Mouse (Mus musculus) cerebellum, adult 9-11 months (tissue): ENCODE measurements around the gene Itgb5.
A peak's percentile ranks its signal among the peaks of the same experiment; 100 is the strongest.

Experiments used
- DNase-seq: peaks from one replicate; pipeline ENCODE4 v3.0.0; 2022

Gene Itgb5

DNA sequence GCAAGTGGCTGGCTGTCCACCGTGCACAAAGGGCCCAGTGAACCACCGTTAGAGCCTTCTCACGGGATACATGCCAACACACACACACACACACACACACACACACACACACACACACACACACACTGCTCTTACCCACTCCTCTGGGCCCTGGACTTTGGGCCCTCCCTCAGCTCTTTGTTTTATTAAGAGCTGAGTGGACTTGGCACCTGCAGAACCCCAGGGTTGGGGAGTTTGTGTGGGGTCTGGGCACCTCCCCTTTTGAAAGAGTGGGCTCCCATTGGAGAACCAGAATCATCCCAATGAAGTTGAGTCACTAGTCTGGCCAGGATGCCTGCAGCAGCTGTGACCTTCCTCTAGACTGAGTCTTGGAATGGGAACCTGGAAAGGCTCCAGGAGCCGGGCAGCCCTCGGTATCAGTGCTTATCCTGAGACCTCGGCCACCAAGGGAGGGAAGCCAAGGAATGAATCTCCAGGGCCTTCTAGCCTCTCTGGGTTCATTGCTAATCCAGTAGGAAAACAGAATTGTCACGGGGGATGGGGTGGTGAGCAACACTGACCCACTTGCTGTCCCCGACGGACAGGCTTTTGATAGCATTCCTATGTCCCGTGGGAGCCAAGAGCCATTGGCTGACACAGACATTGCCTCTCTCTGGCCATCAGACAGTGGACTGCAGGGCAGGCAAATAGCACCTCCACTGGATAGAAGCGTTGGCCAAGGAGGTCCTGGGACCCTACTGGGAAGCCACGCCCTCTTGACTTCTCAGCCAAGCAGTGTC lies 87.2 kb downstream of the Itgb5 start:
- DNase-seq: peak; percentile 73

DNA sequence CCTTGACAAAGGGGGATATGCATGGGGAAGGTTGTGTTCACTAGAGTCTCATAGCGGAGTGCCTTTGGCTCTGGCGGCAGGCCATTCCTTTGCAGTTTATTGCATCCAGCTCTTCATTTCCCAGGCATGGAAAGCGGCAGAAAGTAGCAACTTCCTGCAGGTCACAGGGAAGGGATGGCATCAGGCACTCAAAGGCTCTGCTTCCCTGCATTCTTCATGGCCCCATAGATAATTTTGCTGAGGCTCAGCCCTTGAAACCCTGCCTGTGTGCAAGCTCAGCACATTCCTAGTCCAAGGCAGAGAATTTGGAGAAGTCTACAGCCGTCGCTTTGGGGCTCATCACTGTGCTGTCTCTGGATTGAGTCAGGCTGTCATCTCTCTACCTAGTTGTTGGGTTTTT lies 87.9 kb downstream of the Itgb5 start:
- DNase-seq: no peak

DNA sequence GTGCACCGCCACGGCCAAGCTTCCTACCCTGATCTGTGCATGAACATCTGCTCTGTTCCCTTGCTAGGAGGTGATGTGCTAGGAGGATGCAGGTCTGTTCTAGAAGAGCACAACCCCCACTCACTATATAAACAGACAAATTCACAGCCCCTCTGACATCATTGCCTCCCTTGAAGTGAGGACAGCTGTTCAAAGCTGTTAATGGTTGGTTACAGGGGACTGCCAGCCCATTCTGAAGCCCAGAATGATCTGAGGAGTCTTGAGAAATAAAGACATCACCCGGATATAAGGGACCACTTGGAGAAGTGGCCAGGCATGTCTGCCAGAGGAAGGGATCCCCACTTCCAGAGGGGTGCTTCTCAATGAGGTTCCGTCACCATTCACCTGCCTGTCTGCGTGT lies 88.5 kb downstream of the Itgb5 start:
- DNase-seq: no peak

DNA sequence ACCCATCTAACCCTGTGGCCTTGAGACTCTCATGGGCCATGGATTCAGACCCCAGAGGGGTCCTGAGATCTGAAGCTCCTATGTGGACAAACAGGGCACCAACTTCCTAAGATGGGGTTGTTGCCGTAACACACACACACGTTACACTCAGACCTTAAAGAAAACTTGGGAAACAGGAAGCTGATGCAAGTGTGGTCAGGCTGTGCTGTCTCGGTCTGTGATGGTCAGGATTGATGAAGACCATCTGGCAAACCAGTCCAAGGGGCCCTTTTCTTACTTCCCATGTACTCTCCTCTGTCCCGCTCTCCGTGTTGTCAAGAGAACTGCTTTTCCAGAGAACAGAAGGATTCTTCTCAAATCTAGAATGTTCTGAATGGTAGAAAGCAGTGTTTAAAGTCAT lies 92.0 kb downstream of the Itgb5 start:
- no peak for DNase-seq

DNA sequence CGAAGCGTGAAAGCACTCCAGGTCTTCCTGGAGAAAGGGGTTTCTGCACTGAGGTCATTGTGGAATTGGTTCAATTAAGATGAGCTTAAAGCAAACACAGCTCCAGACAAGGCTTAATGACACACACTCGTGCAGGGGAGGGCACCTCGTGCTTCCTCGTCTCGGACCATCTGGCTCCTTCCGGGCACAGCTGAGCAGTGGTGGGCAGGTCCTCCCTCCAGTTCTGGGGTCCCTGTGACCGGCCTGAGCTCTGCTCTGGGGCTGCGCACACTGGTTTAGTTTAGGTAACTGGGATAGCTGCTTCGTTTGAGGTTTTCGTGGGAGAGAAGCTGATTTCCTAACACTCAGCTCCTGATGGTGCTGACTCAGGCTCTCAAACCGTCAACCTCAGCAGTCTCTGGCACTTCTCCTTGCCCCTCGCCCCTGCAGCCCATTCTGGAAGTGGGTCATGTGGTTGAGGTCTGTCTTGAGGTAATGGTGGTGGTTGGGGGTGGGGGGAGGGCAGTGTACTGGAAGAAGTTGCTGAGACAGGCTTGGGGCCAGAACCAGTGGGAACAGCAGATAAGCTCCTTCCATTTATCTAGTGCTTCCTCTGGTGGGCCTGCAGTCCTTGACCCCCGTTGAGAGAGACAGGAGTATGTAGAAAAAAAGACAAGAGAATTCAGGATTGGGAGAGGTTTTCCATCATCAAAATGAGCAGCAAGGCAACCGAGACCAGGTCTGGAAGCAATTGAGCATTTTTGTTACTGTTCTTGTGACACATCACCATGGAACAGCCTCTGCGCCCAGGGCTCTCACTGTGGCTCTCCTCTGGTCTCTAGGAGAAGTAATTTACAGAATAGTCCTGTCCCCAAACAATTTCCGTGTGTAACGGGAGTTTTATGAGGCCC lies 92.9 kb downstream of the Itgb5 start:
- DNase-seq: no peak

DNA sequence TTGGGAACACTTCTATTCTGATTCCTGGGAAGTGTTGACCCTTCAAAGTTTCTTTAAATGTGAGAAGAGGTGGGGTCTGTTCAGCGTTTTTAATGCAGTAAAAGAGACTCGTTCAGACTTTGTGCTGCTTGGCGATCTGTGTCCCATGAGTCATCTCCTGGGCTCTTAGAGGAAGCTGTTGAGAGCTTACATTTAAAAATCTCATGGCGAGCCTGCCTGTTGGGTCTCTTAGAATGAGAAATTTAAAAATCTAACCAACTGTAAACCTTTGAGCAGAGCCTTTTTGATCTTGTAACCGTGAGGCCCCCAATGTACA lies 93.5 kb downstream of the Itgb5 start:
- no peak for DNase-seq

DNA sequence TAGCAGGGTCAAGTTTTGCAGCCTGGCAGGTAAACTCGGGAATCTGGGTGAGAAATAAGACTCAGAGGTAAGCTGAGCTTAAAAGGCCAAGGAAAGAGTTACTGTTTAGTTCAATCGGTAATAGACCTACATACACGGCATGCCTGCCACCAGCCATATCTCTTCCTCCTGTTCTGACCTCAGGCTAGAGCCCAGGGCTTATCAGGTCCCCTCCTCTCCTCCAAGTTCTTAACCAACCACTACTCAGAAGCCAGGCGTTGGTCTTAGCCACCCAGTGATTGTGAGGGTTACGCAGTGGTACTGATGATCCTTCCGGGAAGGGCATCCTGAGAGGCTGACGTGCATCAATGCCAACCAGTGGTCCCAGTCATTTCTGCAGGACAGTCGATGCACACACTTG lies 94.3 kb downstream of the Itgb5 start:
- DNase-seq: no peak

DNA sequence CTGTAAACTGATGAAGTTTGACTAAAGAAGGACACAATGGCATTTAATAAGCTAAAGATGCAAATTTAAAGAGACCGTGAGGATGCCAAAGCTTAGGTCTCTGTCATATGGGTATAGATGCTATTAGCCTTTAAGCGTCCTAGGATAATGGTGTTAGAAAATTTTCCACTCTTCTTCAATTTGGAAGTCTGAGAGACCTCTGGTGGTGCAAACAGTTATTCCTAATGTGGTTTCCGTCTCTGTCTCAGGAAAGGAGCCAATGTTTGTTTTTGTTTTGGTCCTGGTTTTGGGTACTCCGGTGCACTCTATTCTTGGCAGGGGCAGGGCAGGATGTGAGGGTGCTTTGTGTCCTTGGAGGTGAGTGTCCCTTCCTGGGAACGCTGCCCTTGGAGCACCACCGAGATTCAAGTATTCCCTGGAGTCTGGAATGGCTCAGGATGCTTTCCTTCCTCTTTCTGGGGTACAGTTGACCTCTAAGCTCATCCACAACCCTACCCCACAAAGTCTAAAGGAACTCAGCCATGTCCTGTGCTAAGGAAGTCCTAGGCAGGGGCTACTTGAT lies 97.9 kb downstream of the Itgb5 start:
- DNase-seq: no peak

DNA sequence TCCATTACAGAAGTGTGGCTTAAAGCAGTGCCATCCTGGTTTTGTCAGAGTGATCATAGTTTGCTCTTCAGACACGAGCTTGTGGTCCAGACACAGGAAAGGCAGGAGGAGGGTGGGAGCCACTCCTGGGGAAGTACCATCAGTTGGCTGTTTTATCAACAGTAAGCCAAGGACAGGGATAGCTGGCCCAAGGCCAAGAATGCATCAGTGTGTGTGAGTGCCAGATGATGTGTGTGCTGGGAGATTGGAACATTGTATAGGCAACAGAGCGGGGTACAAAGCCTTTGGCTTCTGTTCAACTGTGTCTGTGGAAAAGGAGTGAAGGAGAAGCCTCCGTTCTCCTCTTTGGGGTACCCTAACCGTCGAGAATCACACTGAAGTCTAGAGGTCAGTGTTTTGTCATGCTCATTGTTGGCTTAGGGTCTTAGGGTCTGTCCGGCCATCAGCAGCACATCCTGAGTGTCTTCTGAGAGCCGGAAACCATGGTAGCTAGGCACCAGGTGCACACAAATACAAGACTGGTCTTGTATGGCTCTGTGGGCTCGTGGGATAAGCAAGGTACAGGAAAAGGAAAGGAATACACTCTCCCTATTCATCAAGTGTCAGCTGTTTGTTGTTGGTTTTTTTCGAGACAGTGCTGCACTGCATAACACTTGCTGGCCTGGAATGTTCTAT lies 99.5 kb downstream of the Itgb5 start:
- no peak for DNase-seq

DNA sequence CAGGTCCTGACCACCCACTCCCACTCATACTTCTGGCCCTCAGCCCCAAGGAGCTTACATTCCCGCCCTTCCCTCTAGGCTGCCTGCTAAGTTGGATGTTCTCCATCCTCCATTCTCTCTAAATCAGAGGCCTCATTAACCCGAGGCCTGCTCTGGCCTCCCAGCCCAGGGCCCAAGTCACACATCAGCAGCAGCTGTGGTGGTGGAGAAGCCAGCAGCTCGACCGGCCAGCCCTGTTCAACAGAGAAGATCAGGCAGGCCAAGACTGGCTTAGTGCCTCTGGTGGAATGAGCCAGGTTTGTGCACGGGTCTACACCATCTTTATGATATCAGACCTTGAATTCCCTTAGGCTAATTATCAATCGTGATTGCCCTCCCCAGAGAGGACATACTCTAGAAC lies 101.3 kb downstream of the Itgb5 start:
- DNase-seq: no peak

DNA sequence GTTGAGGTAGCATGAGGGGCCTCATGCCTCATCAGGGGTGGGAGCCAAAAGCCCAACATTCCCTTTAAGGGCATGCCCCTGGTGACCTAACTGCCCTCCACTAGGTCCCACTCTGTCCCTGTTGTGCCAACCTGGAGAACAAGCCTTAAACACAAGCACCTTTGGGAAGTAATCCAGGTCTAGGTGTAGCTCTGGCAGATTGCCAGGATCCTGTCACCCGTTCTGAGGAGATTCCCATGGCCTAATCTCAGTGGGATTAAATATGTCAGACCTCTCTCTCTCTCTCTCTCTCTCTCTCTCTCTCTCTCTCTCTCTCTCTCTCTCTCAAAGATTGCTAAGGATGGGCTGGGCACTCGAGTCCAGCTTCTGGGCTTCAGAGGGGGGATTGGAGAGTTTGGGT lies 102.2 kb downstream of the Itgb5 start:
- DNase-seq: peak; percentile 41

DNA sequence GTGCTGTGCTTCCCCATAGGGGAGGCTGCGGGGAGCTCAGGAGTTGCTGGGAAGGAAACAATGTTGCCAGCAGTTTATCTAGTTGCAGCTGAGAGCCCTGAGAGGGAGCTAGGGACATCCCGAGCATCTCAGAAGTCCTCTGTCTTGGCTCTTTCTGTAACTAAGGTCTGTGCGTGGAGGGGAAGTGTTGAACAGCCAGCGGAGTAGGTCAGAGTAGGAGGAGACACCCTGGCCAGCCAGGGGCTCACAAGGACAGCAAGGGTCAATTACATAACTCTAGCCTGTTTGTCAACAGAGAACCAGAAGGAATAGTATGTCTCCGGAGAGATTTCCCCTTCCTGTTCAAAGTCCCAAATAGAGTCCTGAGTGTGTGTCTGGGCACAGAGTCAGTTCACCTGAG lies 102.7 kb downstream of the Itgb5 start:
- peak; percentile 24 for DNase-seq

DNA sequence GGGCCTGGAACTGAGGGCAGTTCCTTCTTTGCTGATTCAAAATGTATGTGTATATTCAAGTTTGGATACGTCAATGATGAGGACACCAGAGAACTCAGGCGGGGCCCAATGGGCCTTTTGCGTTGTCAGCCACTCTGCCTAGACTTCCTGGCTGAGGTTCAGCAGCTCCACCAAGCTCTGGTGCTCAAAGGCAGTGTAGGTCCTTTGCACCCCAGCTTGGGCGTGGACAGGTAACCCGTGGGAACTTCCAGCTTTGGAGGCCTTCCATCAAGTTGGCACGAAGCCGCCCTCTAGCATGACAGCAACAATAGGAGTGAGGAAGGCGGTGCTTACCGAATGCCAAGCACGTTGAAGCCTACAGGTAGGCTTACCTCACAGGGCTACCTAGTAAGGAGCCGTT lies 103.9 kb downstream of the Itgb5 start:
- DNase-seq: peak; percentile 30

DNA sequence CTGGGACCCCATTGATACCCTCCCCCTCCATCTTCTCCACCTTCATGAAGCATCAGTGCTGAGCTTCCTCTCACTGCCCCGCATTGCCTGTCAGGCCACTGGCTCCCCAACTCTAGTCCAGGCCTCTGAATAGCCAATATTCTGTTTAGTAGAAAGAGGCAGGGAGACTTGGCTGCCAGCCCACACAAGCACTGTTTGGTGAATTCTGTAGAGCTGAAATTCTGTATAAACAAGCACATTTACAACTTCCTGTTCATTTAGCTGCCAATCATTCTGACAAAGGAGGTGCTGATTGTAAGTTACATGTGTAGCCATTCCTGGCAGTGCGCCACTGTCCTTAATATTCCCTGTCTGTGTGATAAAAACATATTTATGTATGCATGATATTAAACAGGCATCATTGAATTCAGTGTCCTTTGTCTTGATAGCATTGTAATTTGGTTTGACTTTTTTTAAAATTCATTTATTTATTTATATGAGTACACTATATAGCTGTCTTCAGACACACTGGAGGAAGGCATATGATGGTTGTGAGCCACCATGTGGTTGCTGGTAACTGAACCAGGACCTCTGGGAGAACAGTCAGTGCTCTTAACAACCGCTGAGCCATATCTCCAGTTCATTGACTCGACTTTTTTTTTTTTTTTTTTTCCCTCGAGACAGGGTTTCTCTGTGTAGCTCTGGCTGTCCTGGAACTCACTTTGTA lies 105.4 kb downstream of the Itgb5 start:
- DNase-seq: peak; percentile 45

DNA sequence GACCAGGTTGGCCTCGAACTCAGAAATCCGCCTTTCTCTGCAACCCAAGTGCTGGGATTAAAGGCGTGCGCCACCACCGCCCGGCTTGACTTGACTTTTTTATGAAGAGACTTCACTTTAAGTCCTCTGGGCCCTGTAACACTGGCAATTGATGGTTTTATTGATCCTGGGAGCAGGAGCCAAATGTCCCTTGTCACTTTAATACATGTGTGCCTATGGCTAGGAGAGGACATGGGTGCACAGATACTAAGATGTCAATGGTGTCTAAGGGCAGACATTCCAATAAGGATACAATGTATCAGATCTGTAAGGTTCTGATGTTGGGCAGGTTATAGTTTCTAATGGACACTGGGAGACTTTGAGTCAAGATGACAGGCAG lies 105.9 kb downstream of the Itgb5 start:
- DNase-seq: peak; percentile 17

DNA sequence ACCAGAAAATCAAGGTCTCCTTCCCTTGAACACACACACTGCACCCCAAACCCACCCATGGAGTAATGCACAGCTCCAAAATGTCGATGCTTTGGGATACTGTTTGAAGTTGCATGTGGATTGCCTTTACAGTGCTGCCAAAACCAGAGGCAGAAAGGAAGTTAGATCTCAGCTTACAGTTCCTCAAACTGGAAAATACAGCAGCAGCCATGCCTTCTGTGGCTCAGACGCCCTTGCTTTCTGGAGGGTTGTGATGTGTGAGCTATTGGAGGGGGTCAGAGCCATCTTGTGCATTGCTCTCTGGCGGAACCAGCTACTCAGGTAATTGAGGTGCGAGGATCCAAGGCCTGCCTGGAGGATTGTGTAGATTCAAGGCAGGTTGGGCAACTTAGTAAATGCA lies 107.4 kb downstream of the Itgb5 start:
- peak; percentile 34 for DNase-seq

DNA sequence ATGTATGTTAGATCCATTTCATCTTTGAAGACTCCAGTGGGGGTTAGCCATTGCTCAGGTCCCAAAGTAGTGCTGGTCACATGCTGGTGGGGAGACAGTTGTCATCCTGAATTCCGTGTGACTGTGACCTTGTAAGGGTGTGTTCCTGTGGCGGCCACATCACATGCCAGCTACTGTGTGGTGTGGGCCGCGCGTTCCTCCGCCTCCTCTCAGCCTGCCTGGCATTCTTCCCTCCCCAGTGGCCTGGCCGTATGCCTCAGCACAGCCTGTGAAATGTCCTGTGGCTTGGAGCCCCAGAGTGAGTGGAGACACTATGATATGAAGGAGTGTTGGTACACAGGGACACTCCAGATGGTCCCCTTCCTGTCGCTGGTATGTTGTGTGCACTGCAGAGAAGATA lies 108.1 kb downstream of the Itgb5 start:
- DNase-seq: peak; percentile 93

DNA sequence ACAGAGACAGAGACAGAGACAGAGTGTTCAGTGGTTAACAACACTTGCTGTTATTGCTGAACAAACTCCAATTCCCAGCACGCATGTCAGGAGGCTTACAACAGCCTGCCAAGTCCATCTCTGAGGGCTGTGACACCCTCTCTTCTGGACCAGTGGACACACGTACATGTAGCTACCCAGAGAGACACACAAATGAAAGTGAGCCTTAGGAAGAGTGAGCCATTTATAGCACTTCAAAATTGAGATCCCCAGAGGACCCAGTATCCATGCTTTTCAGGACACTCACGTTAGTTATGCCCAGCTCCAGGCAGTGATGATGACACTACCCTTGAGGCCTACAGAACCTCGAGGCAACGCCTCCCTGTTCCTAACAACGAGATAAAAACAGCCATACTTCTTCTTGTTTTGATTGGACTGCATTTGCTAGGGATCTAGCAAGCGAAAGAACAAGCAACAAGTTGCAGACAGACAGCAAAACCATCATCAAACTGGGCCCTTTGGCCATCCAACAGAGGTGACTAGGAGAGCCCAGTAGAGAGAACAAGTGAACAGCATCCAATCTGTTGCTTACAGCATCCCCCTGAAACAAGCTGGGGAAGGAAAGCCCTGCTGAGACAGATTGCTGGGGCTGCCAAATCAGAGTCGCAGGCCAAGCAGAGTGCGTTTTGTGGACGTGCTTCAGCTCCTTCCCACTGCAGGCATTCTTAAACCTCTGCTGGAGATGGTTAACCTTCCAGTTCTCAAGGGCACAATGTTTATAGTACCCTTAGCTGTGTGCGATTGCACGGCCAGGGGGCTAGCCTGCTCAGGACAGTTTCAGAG lies 109.1 kb downstream of the Itgb5 start:
- peak; percentile 74 for DNase-seq

DNA sequence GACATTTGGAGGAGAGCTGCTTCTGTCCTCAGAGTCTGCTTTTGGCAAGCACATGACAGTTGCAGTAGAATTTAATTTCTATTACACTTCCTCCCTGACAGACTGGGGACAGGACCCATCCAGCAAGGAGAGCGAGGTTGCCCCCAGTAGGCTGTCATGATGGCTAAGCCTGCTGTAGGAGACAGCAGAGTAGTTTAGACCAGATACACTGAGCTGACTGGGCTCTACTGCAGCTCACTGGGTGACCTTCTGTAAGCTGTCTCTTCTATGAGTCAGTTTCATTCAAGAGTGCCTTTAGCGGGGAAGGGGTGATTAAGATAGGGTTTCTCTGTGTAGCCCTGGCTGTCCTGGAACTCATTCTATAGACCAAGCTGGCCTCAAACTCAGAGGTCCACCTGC lies 109.7 kb downstream of the Itgb5 start:
- DNase-seq: peak; percentile 41

DNA sequence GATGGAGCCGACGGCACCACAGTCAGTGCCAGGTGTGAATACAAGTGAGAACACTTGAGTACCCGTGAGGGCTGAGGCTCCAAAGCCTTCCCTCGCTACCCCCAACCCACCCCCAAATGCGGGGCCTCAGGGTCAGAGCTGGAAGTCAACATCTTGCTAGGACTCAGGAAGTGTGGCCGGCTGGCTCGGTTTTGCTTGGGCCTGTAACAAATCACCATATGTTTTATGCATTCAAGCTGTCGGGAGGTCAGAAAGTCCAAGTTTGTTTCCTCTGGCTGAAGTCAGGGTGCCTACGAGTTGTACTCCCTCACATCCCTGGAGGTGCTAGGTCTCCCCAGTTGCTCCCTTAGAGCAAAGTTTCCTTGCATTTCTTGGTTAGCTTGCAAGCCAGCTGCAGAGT lies 110.2 kb downstream of the Itgb5 start:
- peak; percentile 50 for DNase-seq

DNA sequence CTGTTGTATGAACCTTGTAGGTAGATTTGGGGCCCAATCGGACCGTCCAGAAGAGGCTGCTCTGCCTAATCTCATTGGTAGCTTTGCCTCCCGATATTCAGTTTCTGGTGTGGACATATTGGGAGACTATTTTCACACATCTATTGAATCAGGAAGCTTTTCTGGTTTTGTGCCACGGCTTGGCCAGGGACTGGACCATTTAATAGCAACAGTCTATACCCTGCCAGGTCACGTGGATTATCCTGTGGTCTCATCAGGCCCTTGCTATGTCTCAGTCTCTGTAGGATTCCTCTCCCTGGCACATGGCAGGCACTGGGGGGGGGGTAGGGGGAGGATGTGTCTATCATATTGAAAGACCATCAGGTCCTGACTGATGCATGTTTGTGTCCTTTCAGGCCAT lies 110.6 kb downstream of the Itgb5 start:
- DNase-seq: peak; percentile 78

DNA sequence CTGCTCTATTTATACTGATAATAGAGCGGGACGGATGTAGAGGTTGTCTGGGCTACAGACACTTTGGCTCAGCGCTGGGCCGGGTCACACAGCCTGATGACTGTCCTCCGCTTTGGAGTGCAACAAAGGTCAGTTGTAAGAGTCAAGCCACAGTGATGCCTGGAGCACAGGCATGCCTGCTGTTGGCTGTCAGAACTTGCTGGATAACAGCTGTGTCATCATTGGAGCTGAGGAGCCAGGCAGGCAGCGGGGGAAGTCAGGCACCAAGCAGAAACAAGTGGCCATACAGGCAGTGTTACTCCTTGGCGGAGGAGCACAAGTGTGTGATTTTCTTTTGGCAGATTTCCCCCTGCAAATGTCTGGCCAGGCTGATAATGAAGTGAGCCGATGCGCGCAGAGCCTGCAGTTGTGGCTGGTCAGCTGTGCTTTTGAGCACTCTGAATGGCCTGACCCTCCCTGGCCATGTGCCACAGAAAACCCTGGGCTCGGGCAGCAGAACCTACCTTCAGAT lies 111.9 kb downstream of the Itgb5 start:
- peak; percentile 61 for DNase-seq
